Comparison of ENCODE assay signal across 36 mouse cellular contexts in genomic region chr1:151232346-151232745, GRCm38 (mm10). TPM values are rescaled to one million over a fixed set of nuclear protein-coding genes. Genes with fewer than 3 reads are reported as not detected.
"Had no signal": no experiment of that assay in that cellular context is flagged by ENCODE, and none has a peak within 500 bp of the region (broad histone marks: within the 10 kb centered on the region; RNA-seq: fewer than 3 reads in every experiment).

No protein-coding gene starts in this region.

- H3K27ac ChIP-seq: heart, adult 2 months; heart, embryonic 10.5 days; heart, embryonic 13.5 days; heart, embryonic 15.5 days; hindbrain, embryonic 10.5 days; hindbrain, embryonic 12.5 days; hindbrain, embryonic 13.5 days; hindbrain, embryonic 14.5 days; hindbrain, embryonic 15.5 days; hindbrain, postnatal 0 days; intestine, embryonic 15.5 days; kidney, postnatal 0 days; layer of hippocampus, adult 2 months; left cerebral cortex, adult 2 months had no signal

- ATAC-seq: hindbrain, embryonic 16.5 days; hindbrain, postnatal 0 days; inflammation-experienced regulatory T-cells, adult 6 months; intestine, embryonic 15.5 days; intestine, embryonic 16.5 days; intestine, postnatal 0 days had no signal

- H3K4me2 ChIP-seq: heart, embryonic 11.5 days; heart, embryonic 12.5 days; heart, embryonic 13.5 days; heart, embryonic 15.5 days; hindbrain, embryonic 12.5 days; hindbrain, embryonic 13.5 days; hindbrain, embryonic 14.5 days; hindbrain, embryonic 15.5 days; intestine, embryonic 15.5 days had no signal

- H3K27me3 ChIP-seq: heart, embryonic 12.5 days; heart, embryonic 13.5 days; heart, embryonic 15.5 days; hindbrain, embryonic 12.5 days; hindbrain, embryonic 13.5 days; hindbrain, embryonic 15.5 days; intestine, embryonic 15.5 days had no signal

- H3K4me1 ChIP-seq: hindbrain, embryonic 13.5 days; hindbrain, embryonic 15.5 days; intestine, embryonic 15.5 days had no signal

- H3K36me3 ChIP-seq: heart, embryonic 10.5 days; heart, embryonic 12.5 days; heart, embryonic 13.5 days; heart, embryonic 15.5 days; hindbrain, embryonic 10.5 days; hindbrain, embryonic 12.5 days; hindbrain, embryonic 13.5 days; hindbrain, embryonic 15.5 days; intestine, embryonic 15.5 days had no signal

- H3K9ac ChIP-seq: heart, embryonic 12.5 days; heart, embryonic 13.5 days; heart, embryonic 15.5 days; hindbrain, embryonic 12.5 days; hindbrain, embryonic 13.5 days; hindbrain, embryonic 14.5 days; hindbrain, embryonic 15.5 days; intestine, embryonic 15.5 days had no signal

- H3K9me3 ChIP-seq: heart, embryonic 10.5 days; heart, embryonic 12.5 days; heart, embryonic 13.5 days; heart, embryonic 15.5 days; hindbrain, embryonic 10.5 days; hindbrain, embryonic 12.5 days; hindbrain, embryonic 13.5 days; hindbrain, embryonic 15.5 days; intestine, embryonic 15.5 days had no signal

- H3K4me3 ChIP-seq: heart, adult 2 months; heart, embryonic 10.5 days; heart, embryonic 12.5 days; heart, embryonic 13.5 days; heart, embryonic 15.5 days; hindbrain, embryonic 10.5 days; hindbrain, embryonic 12.5 days; hindbrain, embryonic 13.5 days; hindbrain, embryonic 15.5 days; intestine, embryonic 15.5 days; layer of hippocampus, adult 2 months; left cerebral cortex, adult 2 months had no signal

- DNase-seq: heart, adult 18-20 months; heart, adult 2 months; heart, postnatal 10 days; heart, postnatal 14 days; heart, postnatal 36 days; heart, postnatal 4 days; kidney, adult 11 months; kidney, postnatal 10 days; layer of hippocampus, adult 9-11 months; layer of hippocampus, postnatal 36 days had no signal

RNA-seq across cellular contexts. Expression of gene Gm47996, which starts 22.4 kb away (rescaled TPM):
- polyA plus RNA-seq: heart, adult 2 months; heart, embryonic 10.5 days; heart, embryonic 13.5 days; heart, embryonic 14.5 days; heart, embryonic 15.5 days; heart, embryonic 16.5 days; heart, postnatal 0 days; hindbrain, embryonic 12.5 days; hindbrain, embryonic 13.5 days; hindbrain, embryonic 14.5 days; hindbrain, embryonic 15.5 days; hindbrain, embryonic 16.5 days; hindbrain, postnatal 0 days; inflammation-experienced regulatory T-cells, adult 6 months; intestine, embryonic 14.5 days; intestine, embryonic 15.5 days; intestine, embryonic 16.5 days; intestine, postnatal 0 days; kidney, embryonic 14.5 days had no signal

RNA-seq across cellular contexts. Expression of gene 3110040M04Rik, which starts 28.4 kb away (rescaled TPM):
- polyA plus RNA-seq: heart, adult 2 months; heart, embryonic 13.5 days; heart, embryonic 14.5 days; heart, embryonic 15.5 days; heart, embryonic 16.5 days; heart, postnatal 0 days; hindbrain, embryonic 10.5 days; hindbrain, embryonic 13.5 days; hindbrain, embryonic 14.5 days; hindbrain, embryonic 15.5 days; hindbrain, embryonic 16.5 days; hindbrain, postnatal 0 days; inflammation-experienced regulatory T-cells, adult 6 months; intestine, embryonic 16.5 days; intestine, postnatal 0 days had no signal

RNA-seq across cellular contexts. Expression of gene Gm47995, which starts 34.1 kb away (rescaled TPM):
- polyA plus RNA-seq: heart, adult 2 months; heart, embryonic 13.5 days; heart, embryonic 14.5 days; heart, embryonic 15.5 days; heart, embryonic 16.5 days; heart, postnatal 0 days; hindbrain, embryonic 11.5 days; hindbrain, embryonic 12.5 days; hindbrain, embryonic 13.5 days; hindbrain, embryonic 14.5 days; hindbrain, embryonic 15.5 days; hindbrain, embryonic 16.5 days; hindbrain, postnatal 0 days; inflammation-experienced regulatory T-cells, adult 6 months; intestine, embryonic 14.5 days; intestine, embryonic 15.5 days; intestine, embryonic 16.5 days; intestine, postnatal 0 days; kidney, embryonic 16.5 days had no signal

RNA-seq across cellular contexts. Expression of gene Gm8947, which starts 40.2 kb away (rescaled TPM):
- polyA plus RNA-seq: heart, adult 2 months; heart, embryonic 14.5 days; heart, embryonic 15.5 days; heart, embryonic 16.5 days; hindbrain, embryonic 11.5 days; hindbrain, embryonic 12.5 days; hindbrain, embryonic 13.5 days; hindbrain, embryonic 14.5 days; hindbrain, embryonic 15.5 days; hindbrain, embryonic 16.5 days; hindbrain, postnatal 0 days; inflammation-experienced regulatory T-cells, adult 6 months; intestine, embryonic 16.5 days; intestine, postnatal 0 days had no signal

RNA-seq across cellular contexts. Expression of gene Gm47985, which starts 50.0 kb away (rescaled TPM):
- polyA plus RNA-seq: heart, embryonic 14.5 days; hindbrain, embryonic 15.5 days; hindbrain, embryonic 16.5 days; hindbrain, postnatal 0 days; intestine, embryonic 15.5 days had no signal
